Mouse (Mus musculus) olfactory bulb, adult 2 months (tissue): ENCODE data around the gene D430041D05Rik. TPM values are rescaled to one million over a fixed set of nuclear protein-coding genes. Genes with fewer than 3 reads are reported as not detected.
"Not testable (repeated sequence)": the region's sequence is repeated elsewhere in the genome, so short reads cannot be mapped to it uniquely, and the experiment has no call there.

Experiments
- H3K27ac ChIP-seq: fragments of 200-500 bp; 2 replicates; pipeline ENCODE4 v1.5.1; 2012; ENCODE audit warnings: low read depth, low read length; ENCODE audit not compliant: insufficient read depth
- H3K4me1 ChIP-seq: fragments of 200-500 bp; 2 replicates; pipeline ENCODE4 v1.6.1; 2012; ENCODE audit warnings: low read length; ENCODE audit not compliant: control insufficient read depth, insufficient read depth
- H3K4me3 ChIP-seq: fragments of 200-500 bp; 2 replicates; pipeline ENCODE4 v1.5.1; 2012; ENCODE audit warnings: mild to moderate bottlenecking, low read depth, low read length, moderate library complexity; ENCODE audit not compliant: insufficient read depth
- CTCF ChIP-seq: fragments of 200-500 bp; IDR thresholded peaks from 2 replicates; pipeline ENCODE4 v1.5.1; 2012; ENCODE audit warnings: low read depth, mild to moderate bottlenecking, low read length, moderate library complexity; ENCODE audit not compliant: insufficient read depth
- POLR2A ChIP-seq: fragments of 200-500 bp; IDR thresholded peaks from 2 replicates; pipeline ENCODE4 v1.6.1; 2012; ENCODE audit warnings: mild to moderate bottlenecking, low read depth, low read length, moderate library complexity; ENCODE audit not compliant: insufficient read depth
- WGBS: fragments of 180-500 bp; shearing (Covaris S2); methylation state at CpG from one replicate; pipeline ENCODE4 v1.1.7; 2018; 5-methylcytosine and 5-hydroxymethylcytosine counted together
- polyA plus RNA-seq: library from polyadenylated mRNA; stranded (reverse); fragments of >200 nt; gene quantifications from 2 replicates; pipeline ENCODE4 v1.2.4, GENCODE M21; 2012; ENCODE audit warnings: low replicate concordance; ENCODE audit not compliant: missing spikeins, insufficient read depth, insufficient read length

Gene D430041D05Rik
- polyA plus RNA-seq, 1 experiment, result not detected

- H3K4me3 ChIP-seq, result peak overlapping the region; percentile 68
- 81% methylated on average over 8 of the region's 8 CpGs for whole genome bisulfite sequencing
- H3K27ac ChIP-seq, result peak overlapping the region; percentile 81
- TF ChIP-seq CTCF, result no peak
- TF ChIP-seq POLR2A, result no peak
- peaks cover 13% of the 10 kb centered on the region for H3K4me1 ChIP-seq
These were observed 288.9 kb downstream of the D430041D05Rik start for GRCm38 (mm10) chr2:104121681-104122504.

GRCm38 (mm10) chr2:104120312-104120711, 290.5 kb downstream of the D430041D05Rik start:
- no peak for TF ChIP-seq POLR2A
- 55% methylated on average over 6 of the region's 6 CpGs for WGBS
- Histone ChIP-seq H3K4me3 (no peak overlapping the region), H3K27ac (0 out of 2 replicates have a peak overlapping the region, but pooled peaks have one; percentile 8), H3K4me1 (peaks cover 13% of the 10 kb centered on the region)

- Histone ChIP-seq H3K4me3 (no peak overlapping the region), H3K4me1 (peaks cover 13% of the 10 kb centered on the region), H3K27ac (no peak overlapping the region)
- TF ChIP-seq POLR2A (no peak), CTCF (no peak)
- WGBS, result 91% methylated on average over 1 of the region's 1 CpGs
These were observed 291.7 kb downstream of the D430041D05Rik start for GRCm38 (mm10) chr2:104119097-104119496.

GRCm38 (mm10) chr2:104117173-104117572, 293.6 kb downstream of the D430041D05Rik start:
- not testable (repeated sequence) for H3K27ac ChIP-seq, H3K4me3 ChIP-seq, H3K4me1 ChIP-seq

GRCm38 (mm10) chr2:104114898-104115297, 295.9 kb downstream of the D430041D05Rik start:
- WGBS, result 73% methylated on average over 3 of the region's 3 CpGs
- no peak overlapping the region for H3K27ac ChIP-seq
- H3K4me3 ChIP-seq, result no peak overlapping the region
- peaks cover 2% of the 10 kb centered on the region; the same call in 1 of the 2 replicates for H3K4me1 ChIP-seq
- no peak for TF ChIP-seq POLR2A
- no peak for TF ChIP-seq CTCF

GRCm38 (mm10) chr2:104113563-104113962, 297.2 kb downstream of the D430041D05Rik start:
- H3K4me3 ChIP-seq, H3K27ac ChIP-seq, H3K4me1 ChIP-seq: not testable (repeated sequence)

- no CpG with 5 or more reads among the region's 1 CpGs for WGBS
These were observed 299.5 kb downstream of the D430041D05Rik start for GRCm38 (mm10) chr2:104111170-104111797.

GRCm38 (mm10) chr2:104110031-104110430, 300.8 kb downstream of the D430041D05Rik start:
- 90% methylated on average over 4 of the region's 4 CpGs for WGBS
- TF ChIP-seq CTCF (no peak), POLR2A (no peak)
- no peak overlapping the region for H3K4me3 ChIP-seq
- no peak overlapping the region for H3K27ac ChIP-seq
- no peaks in the 10 kb centered on the region for H3K4me1 ChIP-seq

More at GRCm38 (mm10) chr2:104111170-104111797, 299.5 kb downstream of the D430041D05Rik start:
- not testable (repeated sequence) for H3K4me1 ChIP-seq, H3K27ac ChIP-seq, H3K4me3 ChIP-seq

- Histone ChIP-seq H3K4me1 (no peaks in the 10 kb centered on the region), H3K27ac (no peak overlapping the region), H3K4me3 (no peak overlapping the region)
- TF ChIP-seq POLR2A, result no peak
- TF ChIP-seq CTCF, result no peak
- WGBS, result 81% methylated on average over 2 of the region's 2 CpGs
These were observed 301.3 kb downstream of the D430041D05Rik start for GRCm38 (mm10) chr2:104109528-104109927.

GRCm38 (mm10) chr2:104109021-104109420, 301.8 kb downstream of the D430041D05Rik start:
- 92% methylated on average over 2 of the region's 2 CpGs for WGBS
- H3K27ac ChIP-seq, H3K4me3 ChIP-seq, H3K4me1 ChIP-seq: not testable (repeated sequence)
